Mouse (Mus musculus) brain, embryonic 14.5 days (tissue): ENCODE measurements around the gene Srpr.

Experiments
- CTCF ChIP-seq: fragments of 200-500 bp; IDR thresholded peaks from 2 replicates; pipeline ENCODE4 v1.5.1; 2012; ENCODE audit warnings: inconsistent platforms, mild to moderate bottlenecking, moderate library complexity, borderline replicate concordance; ENCODE audit not compliant: insufficient read depth, insufficient read length; ENCODE audit errors: extremely low read depth
- POLR2A ChIP-seq: fragments of 200-500 bp; IDR thresholded peaks from 2 replicates; pipeline ENCODE4 v1.6.1; 2012; ENCODE audit warnings: mild to moderate bottlenecking, inconsistent platforms, borderline replicate concordance; ENCODE audit not compliant: poor library complexity, insufficient read depth, insufficient read length, severe bottlenecking; ENCODE audit errors: extremely low read depth

DNA sequence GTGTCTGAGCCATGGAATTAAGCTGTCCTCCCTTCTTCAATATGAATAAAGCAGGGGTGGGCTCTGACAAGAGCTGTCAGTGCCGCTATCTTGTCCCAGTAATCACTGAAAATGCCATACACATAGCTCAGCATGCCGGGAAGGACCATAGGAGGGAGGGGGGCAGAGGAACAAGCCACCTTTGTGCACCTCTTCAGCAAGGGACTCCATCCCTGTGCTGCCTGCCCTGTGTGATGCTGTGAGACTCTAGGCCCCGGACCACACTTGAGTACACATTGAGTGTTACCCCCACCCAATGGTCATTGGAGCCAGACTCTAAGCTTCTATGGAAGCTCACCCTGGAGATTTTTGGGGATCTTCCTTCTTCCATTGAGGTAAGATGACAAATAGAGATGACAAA is 86.4 kb downstream of the Srpr start:
- TF ChIP-seq CTCF (no peak), POLR2A (no peak)
